Mouse (Mus musculus) kidney, embryonic 15.5 days (tissue): Measurements from ENCODE around the gene Sorcs2. TPM values are rescaled to one million over a fixed set of nuclear protein-coding genes. Genes with fewer than 3 reads are reported as not detected.

ENCODE experiments used
- ATAC-seq: fragments of 200-750 bp; cut with Nextera tagmentation; replicated peaks from 2 replicates; pipeline ENCODE4 v1.8.0; 2017; ENCODE audit warnings: moderate TSS enrichment; ENCODE audit not compliant: low FRiP score
- H3K27ac ChIP-seq: fragments of 300-500 bp; sonication (generic); 2 replicates; pipeline ENCODE4 v1.5.1; 2015; ENCODE audit warnings: mild to moderate bottlenecking, inconsistent platforms
- H3K27me3 ChIP-seq: fragments of 300-500 bp; sonication (generic); 2 replicates; pipeline ENCODE4 v1.6.1; 2015; ENCODE audit warnings: inconsistent platforms
- H3K36me3 ChIP-seq: fragments of 300-500 bp; sonication (generic); 2 replicates; pipeline ENCODE4 v1.6.1; 2015; ENCODE audit warnings: inconsistent platforms
- H3K4me1 ChIP-seq: fragments of 300-500 bp; sonication (generic); 2 replicates; pipeline ENCODE4 v1.6.1; 2015; ENCODE audit warnings: inconsistent platforms
- H3K4me2 ChIP-seq: fragments of 300-500 bp; sonication (generic); 2 replicates; pipeline ENCODE4 v1.6.1; 2015; ENCODE audit warnings: moderate library complexity, mild to moderate bottlenecking, inconsistent platforms
- H3K4me3 ChIP-seq: fragments of 300-500 bp; sonication (generic); replicated peaks from 2 replicates; pipeline ENCODE4 v1.5.1; 2015; ENCODE audit warnings: mild to moderate bottlenecking, inconsistent platforms
- H3K9ac ChIP-seq: fragments of 300-500 bp; sonication (generic); 2 replicates; pipeline ENCODE4 v1.6.1; 2015; ENCODE audit warnings: mild to moderate bottlenecking, inconsistent platforms
- H3K9me3 ChIP-seq: fragments of 300-500 bp; sonication (generic); replicated peaks from 2 replicates; pipeline ENCODE4 v1.6.1; 2016; ENCODE audit warnings: inconsistent platforms
- WGBS: fragments of 180-500 bp; shearing (Covaris S2); methylation state at CpG from one replicate; pipeline ENCODE4 v1.1.7; 2015; ENCODE audit warnings: mixed read lengths; 5-methylcytosine and 5-hydroxymethylcytosine counted together
- polyA plus RNA-seq: library from polyadenylated mRNA; unstranded; fragments of >200 nt; fragmentation: Nextera tagmentation; extraction: Ambion mirVana; gene quantifications from 2 replicates; pipeline ENCODE4 v1.2.1, GENCODE M21; 2015

Sorcs2 gene
- polyA plus RNA-seq, 1 experiment from 2014 or later: 12.9 TPM

GRCm38 (mm10) chr5:36090036-36090435, 307.9 kb downstream of the Sorcs2 start:
- H3K27me3 ChIP-seq: peaks cover 4% of the 10 kb centered on the region; the same call in 1 of the 2 replicates
- H3K9me3 ChIP-seq: no peaks in the 10 kb centered on the region
- WGBS: 77% methylated on average over 7 of the region's 7 CpGs
- H3K36me3 ChIP-seq: no peaks in the 10 kb centered on the region
- H3K4me2 ChIP-seq: no peak overlapping the region
- no peak overlapping the region for H3K9ac ChIP-seq
- no peak overlapping the region for H3K27ac ChIP-seq
- peaks cover 12% of the 10 kb centered on the region for H3K4me1 ChIP-seq
- no peak for ATAC-seq
- H3K4me3 ChIP-seq: no peak overlapping the region

GRCm38 (mm10) chr5:36089243-36089642, 308.7 kb downstream of the Sorcs2 start:
- 66% methylated on average over 2 of the region's 2 CpGs for WGBS
- H3K4me2 ChIP-seq: no peak overlapping the region
- H3K4me1 ChIP-seq: peaks cover 16% of the 10 kb centered on the region
- H3K9me3 ChIP-seq: no peaks in the 10 kb centered on the region
- H3K27me3 ChIP-seq: peaks cover 7% of the 10 kb centered on the region; the same call in 1 of the 2 replicates
- no peak; the same call in 1 of the 2 replicates for ATAC-seq
- no peak overlapping the region for H3K4me3 ChIP-seq
- H3K36me3 ChIP-seq: no peaks in the 10 kb centered on the region
- H3K27ac ChIP-seq: peak overlapping the region; percentile 71
- H3K9ac ChIP-seq: no peak overlapping the region

- Histone ChIP-seq H3K4me3 (no peak overlapping the region), H3K27me3 (0 out of 2 replicates have a peak, but pooled peaks cover 3% of the 10 kb centered on the region), H3K9ac (no peak overlapping the region), H3K9me3 (no peaks in the 10 kb centered on the region), H3K4me1 (peaks cover 13% of the 10 kb centered on the region), H3K27ac (no peak overlapping the region), H3K4me2 (no peak overlapping the region), H3K36me3 (no peaks in the 10 kb centered on the region)
- WGBS: 92% methylated on average over 5 of the region's 5 CpGs
- no peak for ATAC-seq
Measured at GRCm38 (mm10) chr5:36086931-36087330, 311.0 kb downstream of the Sorcs2 start.

- Histone ChIP-seq H3K4me2 (no peak overlapping the region), H3K4me3 (no peak overlapping the region), H3K9ac (no peak overlapping the region), H3K27ac (no peak overlapping the region), H3K9me3 (no peaks in the 10 kb centered on the region), H3K4me1 (peaks cover 18% of the 10 kb centered on the region), H3K36me3 (no peaks in the 10 kb centered on the region), H3K27me3 (peaks cover 3% of the 10 kb centered on the region)
- ATAC-seq: no peak
- WGBS: 58% methylated on average over 4 of the region's 4 CpGs
Measured at GRCm38 (mm10) chr5:36085621-36086020, 312.3 kb downstream of the Sorcs2 start.

- Histone ChIP-seq H3K4me2 (no peak overlapping the region), H3K36me3 (no peaks in the 10 kb centered on the region), H3K27me3 (peaks cover 9% of the 10 kb centered on the region), H3K9ac (no peak overlapping the region), H3K9me3 (no peaks in the 10 kb centered on the region), H3K27ac (no peak overlapping the region), H3K4me3 (no peak overlapping the region), H3K4me1 (peaks cover 16% of the 10 kb centered on the region)
- WGBS: 79% methylated on average over 9 of the region's 9 CpGs
- no peak for ATAC-seq
Measured at GRCm38 (mm10) chr5:36083869-36084565, 313.9 kb downstream of the Sorcs2 start.

GRCm38 (mm10) chr5:36081021-36081420, 316.9 kb downstream of the Sorcs2 start:
- Histone ChIP-seq H3K36me3 (no peaks in the 10 kb centered on the region), H3K27me3 (peaks cover 18% of the 10 kb centered on the region), H3K4me3 (no peak overlapping the region), H3K4me2 (no peak overlapping the region), H3K9ac (no peak overlapping the region), H3K4me1 (peaks cover 15% of the 10 kb centered on the region), H3K27ac (no peak overlapping the region), H3K9me3 (no peaks in the 10 kb centered on the region)
- 49% methylated on average over 8 of the region's 8 CpGs for WGBS
- no peak for ATAC-seq

GRCm38 (mm10) chr5:36075172-36076074, 322.5 kb downstream of the Sorcs2 start:
- H3K4me3 ChIP-seq: no peak overlapping the region
- ATAC-seq: peak; percentile 70; the same call in 1 of the 2 replicates
- H3K4me2 ChIP-seq: no peak overlapping the region
- peaks cover 14% of the 10 kb centered on the region for H3K4me1 ChIP-seq
- no peaks in the 10 kb centered on the region for H3K9me3 ChIP-seq
- no peak overlapping the region for H3K9ac ChIP-seq
- no peaks in the 10 kb centered on the region for H3K36me3 ChIP-seq
- WGBS: 27% methylated on average over 5 of the region's 5 CpGs
- peaks cover 27% of the 10 kb centered on the region for H3K27me3 ChIP-seq
- peak overlapping the region; percentile 42 for H3K27ac ChIP-seq

- 65% methylated on average over 6 of the region's 6 CpGs for WGBS
- H3K4me2 ChIP-seq: no peak overlapping the region
Measured at GRCm38 (mm10) chr5:36069503-36070360, 328.2 kb downstream of the Sorcs2 start.

GRCm38 (mm10) chr5:36067651-36068181, 330.2 kb downstream of the Sorcs2 start:
- Histone ChIP-seq H3K4me2 (no peak overlapping the region), H3K27me3 (peaks cover 37% of the 10 kb centered on the region), H3K27ac (no peak overlapping the region), H3K4me3 (no peak overlapping the region), H3K36me3 (no peaks in the 10 kb centered on the region), H3K4me1 (peaks cover 25% of the 10 kb centered on the region), H3K9ac (no peak overlapping the region), H3K9me3 (no peaks in the 10 kb centered on the region)
- peak; percentile 73 for ATAC-seq
- WGBS: 36% methylated on average over 8 of the region's 8 CpGs

More at GRCm38 (mm10) chr5:36069503-36070360, 328.2 kb downstream of the Sorcs2 start:
- H3K27me3 ChIP-seq: peaks cover 43% of the 10 kb centered on the region
- peak; percentile 55; the same call in 1 of the 2 replicates for ATAC-seq
- no peaks in the 10 kb centered on the region for H3K9me3 ChIP-seq
- H3K9ac ChIP-seq: no peak overlapping the region
- peak overlapping the region; percentile 63; the same call in 1 of the 2 replicates for H3K27ac ChIP-seq
- H3K36me3 ChIP-seq: no peaks in the 10 kb centered on the region
- H3K4me3 ChIP-seq: no peak overlapping the region
- peaks cover 26% of the 10 kb centered on the region for H3K4me1 ChIP-seq

GRCm38 (mm10) chr5:36057804-36058322, 340.1 kb downstream of the Sorcs2 start:
- H3K4me3 ChIP-seq: no peak overlapping the region
- no peaks in the 10 kb centered on the region for H3K9me3 ChIP-seq
- H3K27ac ChIP-seq: no peak overlapping the region
- H3K4me2 ChIP-seq: no peak overlapping the region
- H3K4me1 ChIP-seq: 0 out of 2 replicates have a peak, but pooled peaks cover 3% of the 10 kb centered on the region
- peaks cover 4% of the 10 kb centered on the region; the same call in 1 of the 2 replicates for H3K36me3 ChIP-seq
- 0 out of 2 replicates have a peak, but pooled peaks cover 2% of the 10 kb centered on the region for H3K27me3 ChIP-seq
- no peak for ATAC-seq
- no peak overlapping the region for H3K9ac ChIP-seq
- 57% methylated on average over 14 of the region's 14 CpGs for WGBS

GRCm38 (mm10) chr5:36056921-36057320, 341.0 kb downstream of the Sorcs2 start:
- Histone ChIP-seq H3K4me2 (no peak overlapping the region), H3K9me3 (no peaks in the 10 kb centered on the region), H3K27ac (no peak overlapping the region), H3K36me3 (peaks cover 4% of the 10 kb centered on the region; the same call in 1 of the 2 replicates), H3K4me1 (0 out of 2 replicates have a peak, but pooled peaks cover 3% of the 10 kb centered on the region), H3K9ac (no peak overlapping the region), H3K4me3 (no peak overlapping the region), H3K27me3 (0 out of 2 replicates have a peak, but pooled peaks cover 2% of the 10 kb centered on the region)
- WGBS: 88% methylated on average over 2 of the region's 2 CpGs
- no peak for ATAC-seq
